Mouse (Mus musculus) right cerebral cortex, postnatal 36 days (tissue): Measurements from ENCODE around the gene Pycr2.

Experiments used
- DNase-seq, 2 experiments: peaks; one replicate each; pipeline ENCODE4 v3.0.0; 2022; ENCODE audit warnings: low spot score in 2 of 2, mixed read lengths in 1 of 2

Pycr2 gene

GRCm38 (mm10) chr1:180941726-180942125, 37.6 kb downstream of the Pycr2 start:
- no peak for DNase-seq

GRCm38 (mm10) chr1:180942166-180943031, 38.3 kb downstream of the Pycr2 start, which contains the start of gene Tmem63a:
Tmem63a (plus strand) TSS chr1:180942344.
- DNase-seq, result peak in 1 of 2 experiments; percentile 18

GRCm38 (mm10) chr1:180943032-180943644, 39.0 kb downstream of the Pycr2 start:
- DNase-seq, result no peak

- DNase-seq, result no peak
Measured at GRCm38 (mm10) chr1:180943896-180944295, 39.8 kb downstream of the Pycr2 start.

GRCm38 (mm10) chr1:180944553-180944952, 40.5 kb downstream of the Pycr2 start:
- no peak for DNase-seq

- no peak for DNase-seq
Measured at GRCm38 (mm10) chr1:180945001-180945980, 41.2 kb downstream of the Pycr2 start.

GRCm38 (mm10) chr1:180946448-180946847, 42.4 kb downstream of the Pycr2 start:
- DNase-seq, result no peak

GRCm38 (mm10) chr1:180952085-180952746, 48.1 kb downstream of the Pycr2 start:
- no peak for DNase-seq

- no peak for DNase-seq
Measured at GRCm38 (mm10) chr1:180952808-180953207, 48.7 kb downstream of the Pycr2 start.

- DNase-seq, result no peak
Measured at GRCm38 (mm10) chr1:180956401-180956800, 52.3 kb downstream of the Pycr2 start.

GRCm38 (mm10) chr1:180956973-180957381, 52.9 kb downstream of the Pycr2 start:
- no peak for DNase-seq
